Mouse (Mus musculus) myocyte (in vitro differentiated cells): Measurements from ENCODE around the gene Hrh1.

Source experiments
- CEBPB ChIP-seq: IDR thresholded peaks from 2 replicates; pipeline ENCODE4 v1.6.1; 2011; ENCODE audit warnings: mild to moderate bottlenecking, moderate library complexity; ENCODE audit not compliant: poor library complexity, insufficient read depth, severe bottlenecking
- POLR2A ChIP-seq: IDR thresholded peaks from one replicate; pipeline ENCODE4 v1.6.1; 2011; ENCODE audit warnings: low read depth, mild to moderate bottlenecking, control low read depth, moderate library complexity; ENCODE audit not compliant: insufficient read length
- POLR2AphosphoS2 ChIP-seq: IDR thresholded peaks from one replicate; pipeline ENCODE4 v1.6.1; 2011; ENCODE audit warnings: low read depth, control low read depth; ENCODE audit not compliant: insufficient read length
- SRF ChIP-seq: IDR thresholded peaks from one replicate; pipeline ENCODE4 v1.6.1; 2011; ENCODE audit warnings: low read depth; ENCODE audit not compliant: control insufficient read depth, insufficient read length
- TCF12 ChIP-seq: IDR thresholded peaks from one replicate; pipeline ENCODE4 v1.6.1; 2011; ENCODE audit warnings: mild to moderate bottlenecking, control low read depth; ENCODE audit not compliant: poor library complexity, insufficient read depth, severe bottlenecking
- TCF3 ChIP-seq: IDR thresholded peaks from one replicate; pipeline ENCODE4 v1.6.1; 2011; ENCODE audit warnings: low read depth, control low read depth; ENCODE audit not compliant: insufficient read length

GRCm38 (mm10) chr6:114456255-114457042 lies 58.7 kb downstream of the Hrh1 start:
- TF ChIP-seq POLR2A (no peak), POLR2AphosphoS2 (no peak), TCF12 (no peak), TCF3 (no peak), CEBPB (no peak), SRF (no peak)
